Mouse (Mus musculus): ENCODE results near the gene Mrpl53.

- TF ChIP-seq CTCF (IDR thresholded peaks at IDR 0.05; ENCODE audit: extremely low read depth, insufficient read depth, low read length) (no peak), POLR2A (IDR thresholded peaks at IDR 0.05; ENCODE audit: extremely low read depth, insufficient read depth, low read length) (no peak)
Measured at GRCm38 (mm10) chr6:83070311-83071219, 38.3 kb upstream of the Mrpl53 start.
